Mouse (Mus musculus) spleen, adult 18-20 months (tissue): ENCODE measurements at regions not wholly inside any gene's neighbourhood (a gene's known extent, or its start where the extent isn't known, plus 50 kb on each side); places are given as distances from the start of the nearest gene placed in this dataset.

Experiments
- DNase-seq, 2 experiments: peaks; one replicate each; pipeline ENCODE4 v3.0.0; 2022; ENCODE audit warnings: mixed read lengths in 2 of 2

- no peak for DNase-seq
Measured at GRCm38 (mm10) chr12:26534229-26535105, 65.5 kb downstream of the Cmpk2 start.

GRCm38 (mm10) chr12:26533641-26534151 is 64.7 kb downstream of the Cmpk2 start:
- DNase-seq = no peak

GRCm38 (mm10) chr12:26532823-26533640 is 64.0 kb downstream of the Cmpk2 start:
- DNase-seq = peak; percentile 11 to 56

- DNase-seq = no peak
Measured at GRCm38 (mm10) chr12:26532076-26532475, 63.1 kb downstream of the Cmpk2 start.
